Mouse (Mus musculus) bone marrow, adult 2 months (tissue): ENCODE results near the gene Cd82. TPM values are rescaled to one million over a fixed set of nuclear protein-coding genes. Genes with fewer than 3 reads are reported as not detected.
A peak's percentile ranks its signal among the peaks of the same experiment; 100 is the strongest.

Source experiments
- H3K27ac ChIP-seq: fragments of 200-500 bp; 2 replicates; pipeline ENCODE4 v1.5.1; 2012; ENCODE audit warnings: low read depth, mild to moderate bottlenecking, control low read depth, inconsistent platforms, low read length; ENCODE audit not compliant: control insufficient read depth, poor library complexity, insufficient read depth
- H3K4me1 ChIP-seq: fragments of 200-500 bp; 2 replicates; pipeline ENCODE4 v1.6.1; 2011; ENCODE audit warnings: low read length; ENCODE audit not compliant: control insufficient read depth, insufficient read depth
- H3K4me3 ChIP-seq: fragments of 200-500 bp; replicated peaks from 2 replicates; pipeline ENCODE3; 2011; ENCODE audit warnings: mild to moderate bottlenecking, low read depth, low read length, control low read depth; ENCODE audit not compliant: control insufficient read depth
- CTCF ChIP-seq: fragments of 200-500 bp; IDR thresholded peaks from 2 replicates; pipeline ENCODE4 v1.5.1; 2011; ENCODE audit warnings: low read length, control low read depth; ENCODE audit not compliant: control insufficient read depth, insufficient read depth
- POLR2A ChIP-seq: fragments of 200-500 bp; IDR thresholded peaks from 2 replicates; pipeline ENCODE4 v1.6.1; 2011; ENCODE audit warnings: low read depth, mild to moderate bottlenecking, control low read depth, low read length, borderline replicate concordance; ENCODE audit not compliant: control insufficient read depth
- WGBS: fragments of 180-500 bp; shearing (Covaris S2); methylation state at CpG from one replicate; pipeline ENCODE4 v1.1.7; 2018; 5-methylcytosine and 5-hydroxymethylcytosine counted together
- polyA plus RNA-seq: library from polyadenylated mRNA; stranded (reverse); fragments of >200 nt; gene quantifications from 2 replicates; pipeline ENCODE4 v1.2.4, GENCODE M21; 2011; ENCODE audit warnings: low replicate concordance; ENCODE audit not compliant: missing spikeins, insufficient read depth, insufficient read length

Cd82 gene
- polyA plus RNA-seq, 1 experiment: 111 TPM

DNA sequence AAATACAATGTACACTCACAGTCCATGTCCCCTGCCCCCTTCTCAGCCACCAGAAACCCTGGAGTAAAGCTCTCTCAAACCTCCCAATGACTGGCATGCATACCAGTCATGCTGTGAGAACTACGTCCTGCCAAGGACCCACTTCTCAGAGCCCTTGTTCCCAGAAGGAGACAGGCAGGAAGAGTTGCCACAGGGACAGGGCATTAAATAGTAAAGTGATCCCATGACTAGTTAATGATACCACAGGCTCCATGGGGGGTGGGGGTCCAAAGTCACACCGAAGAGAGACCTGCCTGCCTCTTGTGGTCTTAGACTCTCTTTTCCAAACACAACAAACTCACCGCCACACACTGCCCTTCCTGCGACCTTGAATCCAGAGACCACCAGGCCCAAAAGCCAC lies 10.4 kb downstream of the Cd82 start:
- TF ChIP-seq POLR2A (no peak), CTCF (no peak)
- H3K27ac ChIP-seq: no peak overlapping the region; the same call in 1 of the 2 replicates
- whole genome bisulfite sequencing: 86% methylated on average over 4 of the region's 4 CpGs
- no peak overlapping the region for H3K4me3 ChIP-seq
- peaks cover 26% of the 10 kb centered on the region for H3K4me1 ChIP-seq

- H3K27ac ChIP-seq: 0 out of 2 replicates have a peak overlapping the region, but pooled peaks have one; percentile 12
These were observed 10.9 kb downstream of the Cd82 start for GRCm38 (mm10) chr2:93452057-93452456.

GRCm38 (mm10) chr2:93451219-93451938 lies 11.6 kb downstream of the Cd82 start:
- H3K27ac ChIP-seq: 0 out of 2 replicates have a peak overlapping the region, but pooled peaks have one; percentile 12
- no peak for TF ChIP-seq CTCF
- no peak for TF ChIP-seq POLR2A
- H3K4me3 ChIP-seq: no peak overlapping the region
- WGBS: 89% methylated on average over 6 of the region's 6 CpGs
- peaks cover 32% of the 10 kb centered on the region for H3K4me1 ChIP-seq

More at GRCm38 (mm10) chr2:93452057-93452456, 10.9 kb downstream of the Cd82 start:
- no peak overlapping the region for H3K4me3 ChIP-seq
- WGBS: 58% methylated on average over 6 of the region's 6 CpGs
- H3K4me1 ChIP-seq: peaks cover 29% of the 10 kb centered on the region
- TF ChIP-seq CTCF: no peak
- TF ChIP-seq POLR2A: no peak

DNA sequence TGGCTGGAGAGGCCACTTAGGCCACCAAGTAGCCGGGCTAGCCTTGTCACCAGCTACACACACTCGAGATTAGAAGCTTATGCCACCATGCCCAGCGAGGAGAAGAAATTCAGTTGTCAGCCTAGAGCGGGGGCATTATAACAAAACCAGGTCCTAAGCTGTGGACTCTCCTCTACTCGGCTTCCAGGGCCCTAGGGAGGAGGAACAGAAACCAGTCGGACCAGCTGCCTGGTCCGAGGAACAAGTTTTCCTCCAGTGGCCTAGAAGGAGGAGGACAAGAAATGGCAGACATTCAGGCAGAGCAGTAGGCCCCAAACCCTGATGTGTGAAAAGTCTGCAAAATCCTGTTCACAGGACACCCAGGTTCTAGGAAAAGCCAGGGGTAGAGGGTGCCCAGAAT lies 12.2 kb downstream of the Cd82 start:
- H3K27ac ChIP-seq: peak overlapping the region; percentile 5; the same call in 1 of the 2 replicates
- WGBS: 70% methylated on average over 7 of the region's 7 CpGs
- H3K4me1 ChIP-seq: peaks cover 32% of the 10 kb centered on the region
- no peak overlapping the region for H3K4me3 ChIP-seq
- TF ChIP-seq CTCF (no peak), POLR2A (no peak)

DNA sequence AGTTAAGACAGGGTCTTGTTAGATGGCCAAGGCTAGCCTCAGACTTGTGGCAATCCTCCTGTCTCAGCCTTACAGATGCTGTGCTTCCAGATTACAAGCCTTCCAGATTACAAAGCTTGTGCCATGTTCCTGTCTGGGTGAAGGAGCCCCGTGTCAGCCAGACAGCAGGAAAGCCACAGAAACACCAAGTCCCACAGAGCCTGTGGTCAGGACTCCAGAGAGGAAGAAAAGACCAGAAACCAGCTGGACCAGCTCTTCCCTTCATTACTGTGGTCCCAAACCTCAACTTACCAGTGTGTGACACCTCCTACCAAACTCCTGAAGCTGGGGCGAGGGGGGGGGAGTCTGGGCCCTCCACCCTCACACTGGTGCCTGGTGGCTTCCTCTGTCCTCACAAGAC lies 13.3 kb downstream of the Cd82 start:
- 17% methylated on average over 2 of the region's 2 CpGs for WGBS
- TF ChIP-seq POLR2A (no peak), CTCF (no peak)
- peak overlapping the region; percentile 5 for H3K27ac ChIP-seq
- peaks cover 29% of the 10 kb centered on the region for H3K4me1 ChIP-seq
- no peak overlapping the region for H3K4me3 ChIP-seq

- Histone ChIP-seq H3K4me3 (no peak overlapping the region), H3K27ac (peak overlapping the region; percentile 83), H3K4me1 (peaks cover 23% of the 10 kb centered on the region)
- WGBS: 48% methylated on average over 5 of the region's 5 CpGs
- no peak for TF ChIP-seq POLR2A
- TF ChIP-seq CTCF: no peak
These were observed 14.2 kb downstream of the Cd82 start for GRCm38 (mm10) chr2:93448774-93449173.

- H3K27ac ChIP-seq: peak overlapping the region; percentile 83
- TF ChIP-seq POLR2A (0 out of 2 replicates have a peak, but pooled peaks have one; percentile 21), CTCF (no peak)
- H3K4me1 ChIP-seq: peaks cover 26% of the 10 kb centered on the region
- no peak overlapping the region for H3K4me3 ChIP-seq
- WGBS: 57% methylated on average over 6 of the region's 6 CpGs
These were observed 15.3 kb downstream of the Cd82 start for GRCm38 (mm10) chr2:93447500-93448249.
